Mouse (Mus musculus): Measurements from ENCODE around the gene Slc6a16.

DNA sequence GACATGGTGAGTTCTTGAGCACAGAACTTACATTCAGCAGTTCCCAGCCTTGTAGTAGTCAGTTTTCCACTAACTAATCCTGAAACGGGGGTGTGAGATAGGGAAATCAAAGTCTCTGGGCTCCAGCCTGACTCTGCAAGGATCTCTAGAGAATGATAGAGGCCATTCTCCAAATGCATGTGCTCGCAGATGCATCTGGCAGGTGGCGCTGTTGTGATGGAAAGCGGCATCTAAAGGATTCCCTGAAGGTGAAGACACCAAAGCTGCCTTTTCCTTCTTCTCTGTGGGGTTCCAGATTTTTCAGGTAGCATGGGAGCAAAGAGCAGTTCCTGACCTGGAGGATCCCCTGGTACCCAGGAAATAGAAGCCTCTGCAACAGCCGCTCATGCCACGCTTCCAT, 59.4 kb downstream of the Slc6a16 start:
- no peak for TF ChIP-seq POLR2A (IDR thresholded peaks at IDR 0.05; ENCODE audit: low read depth, low read length)
- no peak; the same call in 1 of the 2 replicates for TF ChIP-seq CTCF (IDR thresholded peaks at IDR 0.05; ENCODE audit: extremely low read depth, insufficient read depth, insufficient read length, insufficient replicate concordance)
